ENCODE assay signal across 22 mouse cellular contexts in genomic region chr19:10521926-10522325, GRCm38 (mm10). TPM values are rescaled to one million over a fixed set of nuclear protein-coding genes. Genes with fewer than 3 reads are reported as not detected.
"Had no signal": no experiment of that assay in that cellular context is flagged by ENCODE, and none has a peak within 500 bp of the region (broad histone marks: within the 10 kb centered on the region; RNA-seq: fewer than 3 reads in every experiment).

No protein-coding gene starts in this region.

- H3K27me3 ChIP-seq: liver, embryonic 15.5 days; midbrain, embryonic 12.5 days; neural tube, embryonic 13.5 days; neural tube, embryonic 15.5 days; stomach, embryonic 15.5 days had no signal

- H3K4me2 ChIP-seq: liver, embryonic 15.5 days; lung, embryonic 14.5 days; midbrain, embryonic 12.5 days; neural tube, embryonic 13.5 days; neural tube, embryonic 15.5 days; stomach, embryonic 15.5 days had no signal

- H3K9ac ChIP-seq: liver, embryonic 15.5 days; lung, embryonic 14.5 days; midbrain, embryonic 12.5 days; neural tube, embryonic 13.5 days; neural tube, embryonic 15.5 days; stomach, embryonic 15.5 days had no signal

- H3K27ac ChIP-seq: midbrain, embryonic 10.5 days; midbrain, embryonic 12.5 days; neural tube, embryonic 13.5 days; neural tube, embryonic 15.5 days; stomach, embryonic 15.5 days; stomach, postnatal 0 days had no signal

- H3K4me3 ChIP-seq: liver, embryonic 15.5 days; midbrain, embryonic 10.5 days; midbrain, embryonic 12.5 days; myocyte; neural tube, embryonic 13.5 days; neural tube, embryonic 15.5 days; stomach, embryonic 15.5 days had no signal

- ATAC-seq: midbrain, embryonic 16.5 days had no signal

- DNase-seq: lung, adult 18-20 months; lung, embryonic 14.5 days; lung, postnatal 10 days; lung, postnatal 4 days; midbrain, embryonic 14.5 days; retina, postnatal 1 day; right cerebral cortex, adult 18-20 months; right cerebral cortex, postnatal 25 days; right cerebral cortex, postnatal 4 days; spleen, adult 18-20 months; thymus, adult 2 months; thymus, postnatal 25 days; thymus, postnatal 4 days had no signal

- H3K9me3 ChIP-seq: liver, embryonic 15.5 days; midbrain, embryonic 10.5 days; midbrain, embryonic 12.5 days; neural tube, embryonic 13.5 days; neural tube, embryonic 15.5 days; stomach, embryonic 15.5 days had no signal

RNA-seq across cellular contexts. Expression of gene Ppp1r32, which starts 39.2 kb away (rescaled TPM):
- polyA plus RNA-seq: liver, embryonic 15.5 days; lung, embryonic 14.5 days had no signal
